Mouse (Mus musculus) liver, postnatal 0 days (tissue): ENCODE measurements at regions not wholly inside any gene's neighbourhood (a gene's known extent, or its start where the extent isn't known, plus 50 kb on each side); places are given as distances from the start of the nearest gene placed in this dataset.

ENCODE experiments used
- CTCF ChIP-seq: sonication (generic); IDR thresholded peaks from 2 replicates; pipeline ENCODE4 v1.5.1; 2016; ENCODE audit warnings: antibody characterized with exemption, low read depth
- EP300 ChIP-seq: IDR thresholded peaks from 2 replicates; pipeline ENCODE4 v1.6.1; 2016; ENCODE audit warnings: antibody characterized with exemption, low read depth, mild to moderate bottlenecking

- TF ChIP-seq EP300 (peak; percentile 54; the same call in 1 of the 2 replicates), CTCF (no peak)
Observed at GRCm38 (mm10) chr12:77025431-77025879, 63.5 kb upstream of the Max start.
